Mouse (Mus musculus) induced T-regulatory cell, adult 2 months (primary cell): ENCODE results near the gene Cacna1e.

Source experiments
- DNase-seq: peaks from one replicate; pipeline ENCODE4 v3.0.0-alpha.2; 2012; ENCODE audit warnings: low read depth

Gene Cacna1e

DNA sequence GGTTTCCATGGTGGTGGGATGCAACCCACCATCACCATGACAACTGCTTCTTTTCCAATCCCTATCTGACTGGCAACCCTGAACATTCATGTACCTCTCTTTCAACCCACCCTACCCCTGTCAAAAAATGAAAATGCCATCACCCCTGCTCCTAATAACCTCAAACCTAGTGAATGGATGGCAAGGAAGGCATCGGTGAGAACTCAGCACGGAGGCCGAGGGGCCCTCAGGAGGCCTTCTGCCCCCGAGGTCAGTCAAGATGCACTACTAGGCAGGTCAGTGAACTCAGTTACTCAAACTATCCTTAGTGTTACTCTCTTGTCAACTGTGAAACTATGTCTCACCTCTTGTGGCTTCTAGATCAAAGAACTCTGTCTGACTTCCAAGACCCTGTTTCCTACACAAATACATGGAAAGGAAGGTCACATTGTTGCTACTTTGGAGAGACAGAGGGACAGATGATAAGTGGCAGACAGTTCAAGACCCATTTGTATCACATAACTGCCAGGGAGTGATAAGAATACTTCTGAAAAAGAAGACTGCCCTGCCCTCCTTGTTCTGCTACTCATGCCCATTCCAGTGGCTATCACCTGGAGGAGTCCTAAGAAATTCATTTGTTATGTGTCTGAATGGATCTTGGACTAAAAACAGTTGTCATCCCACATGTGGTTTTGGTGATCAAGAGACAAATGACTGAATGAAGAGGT is 176.6 kb downstream of the Cacna1e start:
- DNase-seq = no peak

DNA sequence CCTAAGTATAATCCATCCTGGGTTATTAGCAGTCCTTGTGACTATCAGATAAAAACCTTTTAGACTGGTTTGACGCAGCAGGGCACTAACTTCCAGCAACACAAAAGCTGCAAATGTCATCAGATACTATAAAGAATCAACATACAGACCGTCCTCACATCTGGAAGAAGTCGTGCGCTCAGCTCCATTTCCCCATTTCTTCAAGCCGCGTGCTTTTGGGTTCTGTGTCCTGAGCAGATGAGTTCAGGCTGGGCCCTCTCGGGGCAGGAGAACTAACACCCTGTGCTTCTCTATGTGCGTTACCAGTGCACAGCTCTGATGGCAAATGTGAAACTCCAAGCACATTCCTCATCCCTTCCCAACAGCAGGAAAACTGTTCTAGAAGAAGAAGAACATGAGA is 177.3 kb downstream of the Cacna1e start:
- no peak for DNase-seq

DNA sequence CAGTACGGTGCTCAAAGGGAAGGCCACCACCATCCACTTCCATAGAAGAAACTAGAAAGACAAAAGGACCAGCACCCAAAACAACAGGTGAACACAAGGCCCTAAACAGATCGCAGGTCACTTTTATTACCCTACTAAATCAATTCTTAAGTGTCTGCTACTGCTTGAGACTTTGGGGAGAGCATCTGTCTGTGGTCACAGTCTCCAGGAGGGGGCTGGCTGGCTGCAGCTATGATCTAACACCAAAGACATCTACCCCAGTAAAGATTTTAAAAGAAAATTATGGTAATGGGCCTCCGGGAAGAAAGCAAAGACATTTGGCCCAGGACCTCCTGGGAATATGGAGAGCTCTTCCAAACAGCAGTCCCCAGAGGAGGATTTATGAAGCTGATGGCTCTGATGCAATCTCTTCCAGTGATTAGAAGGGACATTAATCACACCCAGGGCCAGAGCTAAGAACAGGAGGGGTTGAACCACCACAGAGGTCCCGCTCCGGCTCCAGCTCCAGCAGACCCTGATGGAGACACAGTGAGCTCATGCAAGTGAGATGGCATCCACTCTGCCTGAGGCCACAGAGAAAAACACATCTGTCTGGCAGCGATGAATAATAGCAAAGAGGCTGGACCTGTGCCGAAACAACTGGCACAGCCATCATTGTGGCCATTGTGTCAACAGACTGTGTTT is 178.3 kb downstream of the Cacna1e start:
- DNase-seq = no peak

DNA sequence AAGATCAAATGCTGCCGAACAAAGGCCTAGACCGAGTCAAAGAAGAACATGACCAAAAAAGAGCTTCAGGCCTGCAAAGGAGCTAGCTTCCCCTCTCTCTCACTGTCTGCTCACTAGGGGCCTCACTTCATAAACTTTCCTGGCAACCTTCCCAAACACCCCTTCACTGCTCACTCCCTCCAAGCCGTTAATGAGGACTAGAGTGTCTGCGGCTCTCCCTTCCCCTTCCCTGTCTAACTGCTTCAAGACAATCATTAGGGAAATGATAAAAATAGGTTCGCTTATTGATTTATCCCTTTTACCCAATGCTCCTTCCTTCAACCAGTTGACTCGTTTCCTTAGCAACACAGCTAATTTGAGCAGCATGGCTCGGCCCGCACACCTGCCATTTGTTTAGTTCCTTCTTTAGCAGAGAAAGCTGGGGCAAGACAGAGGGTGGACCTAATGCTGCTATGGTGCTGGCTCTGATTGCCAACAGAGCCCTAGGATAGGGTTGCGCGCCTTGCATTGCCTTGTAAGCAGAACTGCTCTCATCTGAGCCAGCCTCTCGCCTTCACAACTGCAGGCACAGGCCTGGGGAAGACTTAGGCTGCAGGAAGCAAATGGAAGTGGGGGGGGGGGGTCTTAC is 179.6 kb downstream of the Cacna1e start:
- no peak for DNase-seq

DNA sequence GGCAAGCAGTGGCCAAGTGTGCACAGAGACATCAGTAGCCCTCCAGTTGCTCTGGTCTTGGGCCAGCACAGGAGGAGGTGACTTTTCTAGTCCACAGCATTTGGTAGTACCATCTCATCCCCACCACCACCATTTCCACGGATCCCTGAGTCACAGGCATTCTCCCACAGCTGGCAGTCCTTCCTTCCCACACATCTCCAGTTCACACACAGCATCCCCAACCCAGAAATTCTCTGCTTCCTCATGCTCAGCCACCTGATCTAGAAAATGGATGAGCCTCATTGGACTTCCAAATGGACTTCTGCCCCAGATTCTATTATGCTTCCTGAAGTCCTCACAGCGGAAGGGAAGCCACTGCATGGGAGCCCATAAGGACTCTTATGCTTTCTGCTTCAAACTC is 181.7 kb downstream of the Cacna1e start:
- no peak for DNase-seq

DNA sequence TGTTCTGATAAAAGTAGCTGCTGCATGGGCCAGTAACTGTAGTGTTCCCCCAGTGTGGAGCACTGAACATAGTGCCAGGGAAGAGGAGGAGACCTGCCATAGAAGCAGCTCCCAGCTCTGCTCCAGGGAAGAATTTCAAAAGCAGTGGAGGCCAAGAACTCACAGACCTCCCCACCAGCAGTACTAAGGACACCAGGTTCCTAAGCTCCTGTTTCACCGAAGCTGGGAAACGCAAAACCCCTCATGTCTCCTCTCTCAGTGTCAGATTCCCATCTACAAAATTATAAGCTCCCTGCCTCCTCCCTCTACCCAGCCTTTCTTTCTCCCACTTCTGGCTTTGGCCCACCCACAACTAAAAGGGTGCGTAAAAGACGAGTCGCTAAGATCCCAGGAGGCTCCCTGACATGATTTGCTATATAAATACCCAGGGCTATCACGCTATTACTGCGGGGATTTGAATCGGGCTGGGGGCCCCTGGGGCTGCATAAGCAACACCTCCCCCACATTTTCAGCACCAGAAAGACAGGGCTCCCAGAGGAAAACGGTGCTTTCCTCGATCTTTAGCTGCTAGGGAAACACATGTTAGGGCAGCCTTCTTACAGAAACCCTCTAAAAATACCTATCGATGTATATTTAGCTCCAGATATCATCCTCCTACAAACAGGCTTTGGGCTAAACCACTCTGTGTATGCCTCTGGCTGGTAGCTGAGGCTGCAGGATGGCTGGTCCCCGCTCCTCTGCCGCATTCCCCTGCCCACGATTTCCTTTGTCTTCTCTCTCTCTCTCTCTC is 195.2 kb downstream of the Cacna1e start:
- DNase-seq = no peak

DNA sequence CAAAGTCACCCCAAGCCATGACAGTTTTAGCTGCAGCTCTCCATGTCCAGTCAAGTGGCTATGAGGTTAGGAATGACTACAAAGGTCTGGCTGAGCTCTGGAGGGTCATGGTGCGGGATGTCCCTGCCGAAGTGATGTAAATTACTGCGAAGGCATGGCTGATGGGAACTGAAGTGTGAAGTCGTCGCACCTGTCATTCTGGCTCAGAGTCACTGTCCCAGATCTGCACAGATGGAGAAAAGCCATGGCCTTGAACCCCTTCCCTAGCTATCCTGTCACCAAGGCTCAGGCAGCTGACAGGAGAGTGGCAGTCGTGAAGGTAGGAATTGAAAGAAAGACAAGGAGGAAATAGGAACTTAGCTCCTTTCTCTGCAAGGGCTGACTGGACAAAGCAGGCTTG is 197.4 kb downstream of the Cacna1e start:
- no peak for DNase-seq

DNA sequence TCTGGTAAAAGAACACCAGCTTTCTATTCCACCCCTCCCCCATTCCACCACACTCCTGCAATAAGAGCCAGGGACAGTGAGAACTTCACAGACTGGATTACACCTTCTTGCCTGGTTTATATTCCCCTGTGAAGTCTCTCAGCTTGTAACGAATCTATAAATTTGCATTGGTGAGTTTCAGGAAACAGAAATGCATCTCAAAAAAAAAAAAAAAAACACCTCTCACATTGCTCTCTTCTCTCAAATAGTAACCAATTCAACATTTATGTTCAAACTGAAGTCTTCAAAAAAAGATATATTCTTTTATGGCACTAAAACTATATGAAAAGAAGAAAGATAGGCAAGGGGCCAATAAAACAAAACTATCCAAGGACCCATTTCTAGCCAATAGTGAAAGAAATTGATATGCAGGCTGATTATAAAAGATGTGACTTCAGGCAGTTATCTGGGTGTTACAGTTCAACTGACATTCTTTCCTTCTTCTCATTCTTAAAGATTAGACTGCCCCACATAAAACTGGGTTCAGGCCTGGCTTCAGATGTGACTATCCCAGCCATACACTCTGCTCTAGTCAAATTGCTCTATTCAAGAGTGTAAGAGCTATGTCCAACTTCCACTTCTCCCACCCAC is 200.7 kb downstream of the Cacna1e start:
- DNase-seq = no peak

DNA sequence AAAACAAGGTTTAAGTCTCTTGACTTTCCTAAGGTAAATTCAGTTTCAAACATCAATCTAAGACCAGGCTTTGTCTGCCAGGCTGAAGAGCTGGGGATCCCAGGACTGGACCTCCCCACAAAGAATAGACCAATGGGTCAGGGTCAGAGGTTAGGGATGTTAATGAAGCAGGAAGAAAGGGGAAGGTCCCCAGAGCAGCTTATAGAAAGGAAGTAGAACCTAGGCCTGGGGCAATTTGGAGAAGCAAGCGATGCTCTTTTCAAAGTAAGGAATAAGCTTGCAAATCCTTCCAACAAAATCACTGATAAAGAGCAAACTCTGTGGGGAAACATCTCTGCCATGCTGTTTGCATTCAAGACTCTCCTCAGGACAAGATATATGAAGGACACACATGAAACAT is 205.3 kb downstream of the Cacna1e start:
- DNase-seq = no peak

DNA sequence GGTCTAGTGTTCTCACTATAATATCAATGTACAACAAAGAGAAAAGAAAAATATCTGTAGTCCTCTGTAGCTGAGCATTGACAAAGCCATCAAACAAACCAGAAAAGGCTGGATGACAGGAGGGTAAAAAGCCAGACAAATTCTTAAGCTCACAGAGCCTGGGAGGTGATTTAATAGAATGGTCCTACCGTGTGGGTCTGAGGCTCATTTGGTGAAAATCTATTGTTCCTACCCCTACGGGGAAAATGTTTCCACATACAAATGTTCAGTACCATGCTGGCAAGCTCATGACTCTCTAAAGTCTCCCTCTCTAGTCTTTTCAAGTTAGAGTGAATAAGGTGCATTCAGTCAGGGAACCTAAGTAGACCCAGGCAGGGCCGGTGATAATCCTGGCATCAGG is 206.2 kb downstream of the Cacna1e start:
- no peak for DNase-seq

DNA sequence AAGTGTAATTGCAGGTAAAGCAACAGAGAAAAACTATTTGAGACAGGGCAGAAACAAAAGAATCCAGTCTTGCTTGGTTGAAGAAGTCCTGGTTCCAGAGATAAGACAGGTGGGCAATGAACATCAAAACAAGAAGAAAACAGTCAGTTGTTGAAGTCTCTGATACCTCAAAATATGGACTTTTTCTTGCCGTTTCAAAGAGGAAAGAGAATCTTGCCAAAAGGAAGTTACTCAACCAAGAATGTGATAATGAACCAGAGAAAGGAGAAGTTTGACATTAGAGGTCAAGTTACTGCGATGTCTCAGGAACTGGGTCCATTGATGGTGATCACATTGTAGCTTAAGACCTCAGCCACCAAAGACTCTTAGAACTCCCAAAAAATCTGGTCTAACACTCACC is 206.6 kb downstream of the Cacna1e start:
- no peak for DNase-seq

DNA sequence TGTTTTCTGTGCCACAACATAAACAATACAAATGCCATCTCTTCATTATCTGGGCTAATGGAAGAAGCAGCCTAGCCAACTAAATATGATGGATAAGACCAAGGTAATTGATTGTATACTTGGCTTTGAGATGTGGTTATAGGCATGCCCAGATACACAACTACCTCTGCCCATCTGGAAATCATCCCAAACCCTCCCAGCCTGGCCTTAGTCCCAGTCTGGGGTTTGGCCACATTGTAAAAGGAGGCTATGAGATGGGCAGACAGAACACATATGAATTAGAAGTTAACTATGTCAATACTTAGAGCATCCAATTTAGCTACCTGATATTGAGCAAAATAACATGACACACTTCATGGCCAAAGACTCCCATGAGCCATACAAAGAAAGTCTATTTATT is 220.6 kb downstream of the Cacna1e start:
- no peak for DNase-seq

DNA sequence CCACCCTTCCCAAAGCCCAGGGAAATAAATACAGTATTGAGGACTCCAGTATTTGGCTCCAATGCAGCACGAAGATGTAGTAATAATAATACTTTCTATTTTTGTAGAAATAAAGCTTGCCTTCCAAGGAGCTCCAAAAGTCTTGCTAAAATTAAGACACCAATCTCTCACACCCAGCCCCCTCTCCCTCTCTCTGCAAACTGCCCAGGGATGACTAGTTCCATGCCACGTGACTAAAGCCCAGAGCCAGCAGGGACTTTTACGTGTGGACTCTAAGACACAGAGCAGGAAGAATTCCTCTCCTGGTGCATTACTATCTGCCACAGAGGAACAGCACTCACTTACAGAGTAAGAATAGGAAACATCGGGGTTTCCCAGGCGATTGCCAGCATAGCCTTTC is 222.3 kb downstream of the Cacna1e start:
- no peak for DNase-seq

DNA sequence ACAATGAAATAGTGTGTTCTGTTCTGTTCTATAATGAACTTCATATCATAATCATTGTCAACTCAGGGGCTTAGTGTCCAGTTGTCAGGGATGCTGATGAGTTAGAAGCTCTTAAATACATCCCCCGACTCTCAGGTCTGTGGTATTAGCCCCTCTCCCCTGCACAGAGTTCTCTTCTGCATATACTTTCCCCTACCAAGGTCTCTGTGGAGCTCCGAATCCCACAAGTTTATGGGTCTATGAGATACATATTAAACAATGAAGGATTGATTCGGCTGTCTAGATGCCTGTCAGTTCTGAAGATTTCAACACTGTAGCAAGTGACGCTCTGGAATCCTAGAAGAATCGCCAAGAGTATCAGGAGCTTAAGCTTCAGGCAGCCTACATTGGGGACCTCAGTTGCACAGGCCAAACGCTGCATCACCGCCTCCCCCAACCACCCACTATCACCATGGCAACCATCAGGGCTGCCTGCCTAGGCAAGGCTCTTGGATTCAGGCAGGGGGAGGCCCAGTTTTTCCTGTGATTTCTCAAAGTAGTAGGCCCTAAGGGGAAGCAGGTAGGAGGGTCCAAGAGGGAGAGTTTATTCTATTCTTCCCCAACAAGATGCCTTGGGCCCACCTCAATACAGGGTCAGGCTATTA is 223.0 kb downstream of the Cacna1e start:
- DNase-seq = no peak

DNA sequence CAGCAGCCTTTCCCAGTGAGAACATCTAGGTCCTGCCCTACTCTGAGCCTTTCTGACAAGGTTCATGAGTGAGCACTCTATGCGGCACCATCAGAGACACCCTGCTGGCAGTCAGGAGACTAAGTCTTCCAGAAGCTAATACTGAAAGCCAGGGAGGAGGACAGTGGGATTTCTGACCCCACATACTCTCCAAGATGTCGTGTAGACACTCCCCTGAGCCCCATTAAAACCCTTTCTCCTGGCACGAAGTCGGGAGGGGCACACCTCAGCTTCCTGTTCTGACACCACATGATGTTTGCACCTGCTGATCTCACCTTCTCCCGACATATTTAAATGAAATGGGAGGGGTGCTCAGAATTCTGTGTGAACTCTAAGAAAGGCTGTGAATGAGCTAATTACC is 226.9 kb downstream of the Cacna1e start:
- DNase-seq = no peak

DNA sequence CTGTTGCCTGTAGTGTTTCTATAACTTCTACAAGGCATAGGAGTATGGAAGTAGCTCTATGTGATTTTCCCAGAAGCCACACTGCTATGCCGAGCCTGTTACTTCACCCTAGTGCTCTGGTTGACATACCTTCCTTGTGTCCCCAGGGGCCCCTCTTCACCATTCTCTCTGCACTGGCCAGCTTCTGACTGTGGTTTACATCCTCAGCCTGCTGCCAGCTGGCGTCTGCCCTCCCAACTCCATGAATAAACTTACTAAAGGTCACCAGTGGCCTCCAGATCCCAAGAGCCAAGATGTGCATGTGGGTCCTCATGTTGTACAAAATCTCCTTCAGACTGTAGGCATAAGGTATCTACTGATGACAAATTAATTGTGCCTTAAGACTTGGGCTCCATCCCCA is 230.3 kb downstream of the Cacna1e start:
- no peak for DNase-seq

DNA sequence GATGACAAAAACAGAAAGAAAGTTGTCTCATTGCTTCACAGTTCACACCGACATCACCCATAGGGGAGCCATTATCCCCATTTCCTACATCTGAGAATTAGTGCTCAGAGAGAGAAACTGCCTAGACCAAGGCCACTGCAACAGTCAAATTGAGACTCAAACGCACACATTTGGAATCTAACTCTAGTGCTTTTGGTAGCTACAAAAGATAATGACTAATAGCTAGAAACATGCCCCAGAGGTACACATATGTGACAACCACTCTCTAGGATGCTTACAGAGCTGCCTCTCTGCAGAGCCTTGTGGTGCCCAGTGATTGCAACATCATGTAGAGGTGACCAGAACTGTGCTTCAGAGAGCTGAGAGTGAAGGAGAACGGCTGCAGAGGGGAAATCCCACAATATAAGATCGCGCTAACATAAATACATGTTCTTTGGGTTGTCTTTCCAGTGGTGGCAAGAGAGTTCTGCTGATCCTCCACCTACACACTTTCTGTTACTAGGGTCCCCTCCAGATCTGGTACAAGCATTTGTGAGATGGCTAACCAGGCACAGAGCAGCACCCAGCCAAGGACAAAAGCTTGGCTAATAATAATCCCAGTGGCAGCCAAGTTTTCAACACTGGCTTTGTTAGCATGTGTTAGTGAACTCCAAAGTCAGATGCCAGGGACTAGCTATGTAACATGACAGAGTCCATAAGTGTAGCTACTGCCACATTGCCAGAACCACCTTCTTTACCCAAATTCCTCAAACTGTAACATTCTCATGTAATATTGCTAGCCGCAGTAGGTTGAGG is 237.9 kb downstream of the Cacna1e start:
- DNase-seq = no peak

DNA sequence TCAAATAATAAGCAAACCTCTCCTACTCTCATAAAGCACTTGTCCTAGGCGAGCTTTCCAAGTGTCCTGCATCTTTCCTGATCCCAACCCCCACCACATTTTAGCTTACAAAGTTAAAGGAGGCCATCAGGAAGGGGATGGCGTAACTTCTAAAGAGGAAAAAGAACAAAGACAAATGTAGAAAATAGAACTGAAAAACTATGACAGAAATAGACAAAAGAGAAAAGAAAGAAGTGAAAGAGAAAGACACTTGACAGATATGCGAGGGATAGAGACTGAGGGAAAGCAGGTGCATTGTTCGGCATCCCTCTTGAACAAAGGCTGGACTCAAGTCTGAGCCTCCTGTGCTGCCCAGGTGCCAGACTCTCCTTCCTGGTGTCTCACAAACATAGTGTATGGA is 246.5 kb downstream of the Cacna1e start:
- no peak for DNase-seq

DNA sequence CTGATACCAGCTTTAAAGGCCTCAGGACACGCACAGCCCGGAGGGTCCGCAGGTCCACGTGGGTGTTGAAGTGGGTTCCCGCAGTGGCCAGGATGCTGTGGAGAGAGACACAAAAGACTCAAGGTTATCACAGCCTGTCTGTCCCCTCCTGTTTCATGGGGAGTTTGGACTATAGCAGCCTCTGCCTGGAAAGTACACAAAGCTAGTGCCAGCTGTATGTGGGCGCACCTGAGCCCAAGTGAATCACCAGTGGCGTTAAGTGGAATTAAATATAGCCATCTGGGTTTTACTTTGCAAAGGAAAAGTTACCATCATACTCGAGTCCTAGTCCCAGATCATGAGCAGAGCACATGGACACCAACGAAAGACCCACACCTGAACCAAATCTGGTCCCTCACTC is 248.5 kb downstream of the Cacna1e start:
- DNase-seq = no peak

DNA sequence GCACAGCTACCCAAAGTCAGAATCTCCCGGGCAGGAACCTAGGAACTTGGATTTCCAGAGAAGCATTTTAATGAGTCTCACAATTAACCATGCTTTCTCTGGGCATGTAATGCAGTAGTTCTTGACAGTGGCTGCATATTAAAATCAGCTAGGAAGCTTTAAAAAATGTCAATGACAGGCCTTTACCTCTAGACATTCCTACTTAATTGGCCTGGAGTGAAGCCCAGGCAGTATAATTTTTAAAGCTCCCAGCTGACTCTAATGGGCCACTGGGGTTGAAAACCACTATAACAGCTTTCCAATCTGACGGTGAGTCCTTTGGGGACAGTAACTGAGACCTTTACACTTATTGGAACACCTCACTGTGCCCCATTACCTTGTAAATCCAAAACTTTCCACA is 251.4 kb downstream of the Cacna1e start:
- DNase-seq = no peak
